Mouse (Mus musculus): ENCODE data around the gene Nrap. TPM values are rescaled to one million over a fixed set of nuclear protein-coding genes. Genes with fewer than 3 reads are reported as not detected.

Gene Nrap
- polyA plus RNA-seq, 1 experiment from 2014 or later = 0.22 TPM

DNA sequence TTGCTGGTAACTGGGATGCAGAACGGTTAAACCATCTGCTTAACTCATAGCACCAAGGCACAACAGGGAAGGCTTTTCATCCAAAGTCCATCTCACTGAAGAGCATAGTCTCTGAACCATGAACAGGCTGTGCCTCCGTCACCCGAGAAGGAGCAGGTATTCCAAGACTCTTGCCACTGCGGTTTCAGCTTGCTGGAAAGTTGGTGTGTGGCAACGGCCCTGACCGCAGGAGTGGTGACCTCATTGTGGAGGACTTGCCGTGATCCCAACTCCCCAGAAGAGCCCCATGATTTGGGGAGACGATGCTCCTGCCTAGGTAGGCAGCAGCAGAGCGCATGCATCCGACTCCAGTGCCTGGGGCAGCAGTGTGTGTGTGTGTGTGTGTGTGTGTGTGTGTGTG is 36.1 kb downstream of the Nrap start:
- Histone ChIP-seq H3K9me3 (ENCODE audit: control insufficient read depth) (0 out of 2 replicates have a peak, but pooled peaks cover 4% of the 10 kb centered on the region), H3K36me3 (ENCODE audit: control insufficient read depth, insufficient read depth) (no peaks in the 10 kb centered on the region), H3K4me2 (replicated peaks; ENCODE audit: low read depth) (no peak overlapping the region), H3K27ac (ENCODE audit: low read depth, low read length) (no peak overlapping the region), H3K27me3 (replicated peaks; ENCODE audit: control insufficient read depth, insufficient read depth, low read length) (no peaks in the 10 kb centered on the region), H3K4me1 (replicated peaks; ENCODE audit: control insufficient read depth, insufficient read depth, low read length) (no peaks in the 10 kb centered on the region), H3K4me3 (ENCODE audit: low read depth, low read length) (no peak overlapping the region), H3K9ac (ENCODE audit: low read depth, low read length) (no peak overlapping the region)
- no peak for TF ChIP-seq CTCF (IDR thresholded peaks at IDR 0.05; ENCODE audit: low read depth)
- no peak for ATAC-seq
- WGBS = 83% methylated on average over 10 of the region's 10 CpGs

DNA sequence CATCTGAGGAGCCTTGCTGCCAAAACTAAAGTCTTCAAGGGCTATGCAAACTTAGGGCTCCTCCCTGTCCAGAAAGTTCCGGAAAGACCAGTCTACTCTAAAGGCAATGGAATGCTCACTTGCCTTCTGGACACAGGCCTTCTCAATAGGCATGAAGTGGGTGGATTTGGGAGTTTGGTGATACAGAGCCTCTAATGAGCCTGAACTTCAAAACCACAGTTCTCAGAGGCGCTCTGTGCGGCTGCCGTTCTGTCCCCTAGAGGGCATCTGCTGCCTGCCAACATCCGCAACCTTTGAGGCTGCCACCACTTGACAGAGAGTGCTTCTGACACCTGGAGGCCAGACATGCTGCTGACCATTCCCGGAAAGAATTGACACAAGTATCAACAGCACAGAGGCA is 40.5 kb downstream of the Nrap start:
- TF ChIP-seq CTCF (IDR thresholded peaks at IDR 0.05; ENCODE audit: low read depth) = peak; percentile 75
- Histone ChIP-seq H3K4me3 (ENCODE audit: low read depth, low read length) (no peak overlapping the region), H3K9me3 (ENCODE audit: control insufficient read depth) (0 out of 2 replicates have a peak, but pooled peaks cover 4% of the 10 kb centered on the region), H3K4me2 (replicated peaks; ENCODE audit: low read depth) (no peak overlapping the region), H3K36me3 (ENCODE audit: control insufficient read depth, insufficient read depth) (no peaks in the 10 kb centered on the region), H3K27me3 (replicated peaks; ENCODE audit: control insufficient read depth, insufficient read depth, low read length) (no peaks in the 10 kb centered on the region), H3K9ac (ENCODE audit: low read depth, low read length) (no peak overlapping the region), H3K4me1 (replicated peaks; ENCODE audit: control insufficient read depth, insufficient read depth, low read length) (no peaks in the 10 kb centered on the region), H3K27ac (ENCODE audit: low read depth, low read length) (no peak overlapping the region)
- WGBS = 37% methylated on average over 6 of the region's 6 CpGs
- ATAC-seq = no peak

DNA sequence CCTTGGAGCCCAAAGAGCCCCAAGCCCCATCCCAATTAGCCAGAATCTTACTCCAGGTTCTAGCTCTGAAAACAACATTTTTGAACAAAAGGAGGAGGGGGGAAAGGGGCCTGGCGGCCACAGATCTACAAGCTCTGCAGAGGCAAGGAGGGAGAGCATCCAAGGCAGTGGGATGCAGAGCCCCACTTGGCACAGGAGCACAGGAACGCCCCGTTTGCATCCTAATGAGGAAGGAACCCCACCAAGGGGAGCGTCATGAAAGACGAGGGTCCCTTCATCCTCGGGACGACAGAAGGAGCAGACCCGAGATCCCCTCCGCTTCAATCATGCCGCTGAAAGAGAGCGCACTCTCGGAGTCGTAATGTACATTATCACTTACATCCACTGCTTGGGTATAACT is 43.1 kb downstream of the Nrap start:
- no peak overlapping the region for H3K9ac ChIP-seq (ENCODE audit: low read depth, low read length)
- H3K36me3 ChIP-seq (ENCODE audit: control insufficient read depth, insufficient read depth) = no peaks in the 10 kb centered on the region
- no peak overlapping the region for H3K27ac ChIP-seq (ENCODE audit: low read depth, low read length)
- H3K4me3 ChIP-seq (ENCODE audit: low read depth, low read length) = no peak overlapping the region
- no peak overlapping the region for H3K4me2 ChIP-seq (replicated peaks; ENCODE audit: low read depth)
- H3K4me1 ChIP-seq (replicated peaks; ENCODE audit: control insufficient read depth, insufficient read depth, low read length) = no peaks in the 10 kb centered on the region
- H3K9me3 ChIP-seq (ENCODE audit: control insufficient read depth) = no peaks in the 10 kb centered on the region
- H3K27me3 ChIP-seq (replicated peaks; ENCODE audit: control insufficient read depth, insufficient read depth, low read length) = no peaks in the 10 kb centered on the region
- ATAC-seq = no peak
- TF ChIP-seq CTCF (IDR thresholded peaks at IDR 0.05; ENCODE audit: low read depth) = no peak
- WGBS = 57% methylated on average over 13 of the region's 13 CpGs

DNA sequence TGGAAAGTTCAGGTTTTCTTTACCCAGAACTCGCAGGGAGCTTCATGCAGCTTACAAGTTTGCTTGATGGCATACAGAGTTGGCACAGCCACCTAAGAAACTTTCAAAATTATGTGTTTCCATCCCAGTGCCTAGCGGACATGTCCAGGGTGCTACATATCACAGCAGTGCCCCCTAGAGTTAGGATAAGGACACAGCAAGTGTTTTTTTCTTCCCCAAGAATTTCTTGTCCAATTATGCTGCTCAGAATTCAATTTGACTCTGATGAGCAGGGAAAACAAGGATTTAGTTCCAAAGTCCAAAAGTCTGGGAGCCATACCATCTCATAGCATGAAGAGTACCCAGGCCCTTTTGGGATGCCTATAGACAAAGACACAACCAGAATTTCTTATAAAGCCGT is 43.8 kb downstream of the Nrap start:
- no peak for ATAC-seq
- peak; percentile 67 for TF ChIP-seq CTCF (IDR thresholded peaks at IDR 0.05; ENCODE audit: low read depth)

DNA sequence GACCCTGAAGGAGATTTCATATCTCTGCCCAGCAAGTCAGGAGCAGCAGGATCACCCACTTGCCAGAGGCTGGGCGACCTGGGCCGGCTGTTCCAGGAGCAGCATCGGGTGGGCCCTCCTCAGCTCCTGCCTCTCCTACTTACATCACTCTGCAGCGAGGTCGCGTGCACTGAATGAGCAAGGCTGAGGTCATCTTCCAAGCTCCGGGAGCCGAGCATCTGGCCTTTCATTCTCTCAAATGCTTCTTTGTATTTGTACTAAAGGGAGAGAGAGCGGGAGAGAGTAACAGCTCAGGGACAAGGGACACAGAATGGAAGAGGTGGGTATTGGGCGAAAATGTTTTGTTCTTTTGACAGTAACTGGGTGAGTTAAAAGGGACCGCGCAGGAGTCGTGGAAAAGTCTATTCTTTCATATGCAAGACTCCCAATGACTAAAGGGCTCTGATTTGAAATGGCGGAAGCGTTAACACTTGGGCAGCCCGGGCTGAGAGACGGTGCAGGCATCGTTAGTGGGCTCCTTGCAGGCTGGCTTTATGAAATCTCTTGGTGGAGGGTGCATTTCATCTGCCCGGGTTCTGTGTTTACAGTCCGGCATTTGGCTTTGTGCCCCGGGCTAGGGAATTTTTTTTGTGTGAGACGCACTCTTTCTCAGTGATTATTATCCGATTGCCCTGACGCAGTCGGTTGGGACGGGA is 45.8 kb downstream of the Nrap start:
- H3K4me1 ChIP-seq (replicated peaks; ENCODE audit: control insufficient read depth, insufficient read depth, low read length) = no peaks in the 10 kb centered on the region
- WGBS = 77% methylated on average over 26 of the region's 26 CpGs

More for the DNA sequence above, 43.8 kb downstream of the Nrap start:
- H3K36me3 ChIP-seq (ENCODE audit: control insufficient read depth, insufficient read depth) = no peaks in the 10 kb centered on the region
- H3K9ac ChIP-seq (ENCODE audit: low read depth, low read length) = no peak overlapping the region
- no peak overlapping the region for H3K27ac ChIP-seq (ENCODE audit: low read depth, low read length)
- no peaks in the 10 kb centered on the region for H3K9me3 ChIP-seq (ENCODE audit: control insufficient read depth)
- WGBS = 70% methylated on average over 3 of the region's 3 CpGs
- no peak overlapping the region for H3K4me2 ChIP-seq (replicated peaks; ENCODE audit: low read depth)
- H3K4me1 ChIP-seq (replicated peaks; ENCODE audit: control insufficient read depth, insufficient read depth, low read length) = no peaks in the 10 kb centered on the region
- H3K27me3 ChIP-seq (replicated peaks; ENCODE audit: control insufficient read depth, insufficient read depth, low read length) = no peaks in the 10 kb centered on the region
- H3K4me3 ChIP-seq (ENCODE audit: low read depth, low read length) = no peak overlapping the region

DNA sequence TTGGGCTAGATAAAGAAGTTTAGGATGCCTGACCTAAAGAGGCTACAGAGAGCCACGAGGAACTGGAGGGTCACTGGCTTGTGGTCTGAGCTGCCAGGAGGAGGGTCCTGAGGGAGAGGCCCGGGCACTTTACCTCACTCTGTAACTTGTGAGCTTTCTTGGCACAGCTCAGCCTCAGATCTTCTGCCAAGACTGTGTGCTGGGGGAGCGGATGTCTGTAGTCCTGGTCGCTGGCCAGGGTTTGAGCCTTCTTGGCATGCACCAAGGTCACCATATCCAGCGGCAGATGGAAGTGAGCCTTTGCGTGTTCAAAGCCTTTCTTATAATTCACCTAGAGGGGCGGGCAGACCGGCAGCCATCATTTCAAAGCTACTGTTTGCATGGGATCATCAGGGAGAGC is 47.8 kb downstream of the Nrap start:
- 73% methylated on average over 8 of the region's 8 CpGs for WGBS
- Histone ChIP-seq H3K27ac (ENCODE audit: low read depth, low read length) (no peak overlapping the region), H3K9me3 (ENCODE audit: control insufficient read depth) (no peaks in the 10 kb centered on the region), H3K9ac (ENCODE audit: low read depth, low read length) (no peak overlapping the region), H3K4me3 (ENCODE audit: low read depth, low read length) (no peak overlapping the region), H3K36me3 (ENCODE audit: control insufficient read depth, insufficient read depth) (no peaks in the 10 kb centered on the region), H3K4me2 (replicated peaks; ENCODE audit: low read depth) (no peak overlapping the region), H3K27me3 (replicated peaks; ENCODE audit: control insufficient read depth, insufficient read depth, low read length) (no peaks in the 10 kb centered on the region), H3K4me1 (replicated peaks; ENCODE audit: control insufficient read depth, insufficient read depth, low read length) (no peaks in the 10 kb centered on the region)
- ATAC-seq = no peak
- no peak for TF ChIP-seq CTCF (IDR thresholded peaks at IDR 0.05; ENCODE audit: low read depth)

More for the DNA sequence above, 45.8 kb downstream of the Nrap start:
- ATAC-seq = no peak
- Histone ChIP-seq H3K4me2 (replicated peaks; ENCODE audit: low read depth) (no peak overlapping the region), H3K9me3 (ENCODE audit: control insufficient read depth) (no peaks in the 10 kb centered on the region), H3K27ac (ENCODE audit: low read depth, low read length) (no peak overlapping the region), H3K36me3 (ENCODE audit: control insufficient read depth, insufficient read depth) (no peaks in the 10 kb centered on the region), H3K9ac (ENCODE audit: low read depth, low read length) (no peak overlapping the region), H3K27me3 (replicated peaks; ENCODE audit: control insufficient read depth, insufficient read depth, low read length) (no peaks in the 10 kb centered on the region), H3K4me3 (ENCODE audit: low read depth, low read length) (no peak overlapping the region)
- no peak for TF ChIP-seq CTCF (IDR thresholded peaks at IDR 0.05; ENCODE audit: low read depth)
